Mouse (Mus musculus): Measurements from ENCODE around the gene Map2.

DNA sequence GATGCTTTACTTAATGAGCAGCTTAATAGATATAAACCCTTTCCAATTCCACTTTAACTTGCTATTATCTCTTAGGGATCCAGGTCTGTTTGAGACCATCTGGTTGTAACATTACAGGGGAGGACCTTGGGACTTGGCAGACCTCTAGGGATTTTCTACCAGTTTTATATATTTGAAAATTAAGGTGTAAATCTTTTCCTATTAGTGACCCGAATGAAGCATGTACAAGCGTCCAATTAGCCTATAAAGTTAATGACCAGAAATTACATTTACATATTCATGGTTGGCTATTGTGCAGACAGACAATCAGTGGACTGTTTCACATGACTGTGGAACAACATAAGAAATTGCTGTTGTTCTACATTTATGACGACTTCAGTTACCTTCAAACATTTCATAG is 88.1 kb downstream of the Map2 start:
- TF ChIP-seq E2F4 (IDR thresholded peaks at IDR 0.05; ENCODE audit: borderline replicate concordance, low read depth, low read length) (no peak), MEF2A (IDR thresholded peaks at IDR 0.05; ENCODE audit: extremely low read depth, insufficient replicate concordance, low read depth, low read length, poor library complexity, severe bottlenecking) (no peak), MYC (IDR thresholded peaks at IDR 0.05; ENCODE audit: low read depth, low read length) (no peak), GATA1 (IDR thresholded peaks at IDR 0.05; ENCODE audit: low read depth, low read length) (no peak)
